Mouse (Mus musculus): ENCODE results near the gene Resf1.
A peak's percentile ranks its signal among the peaks of the same experiment; 100 is the strongest.

DNA sequence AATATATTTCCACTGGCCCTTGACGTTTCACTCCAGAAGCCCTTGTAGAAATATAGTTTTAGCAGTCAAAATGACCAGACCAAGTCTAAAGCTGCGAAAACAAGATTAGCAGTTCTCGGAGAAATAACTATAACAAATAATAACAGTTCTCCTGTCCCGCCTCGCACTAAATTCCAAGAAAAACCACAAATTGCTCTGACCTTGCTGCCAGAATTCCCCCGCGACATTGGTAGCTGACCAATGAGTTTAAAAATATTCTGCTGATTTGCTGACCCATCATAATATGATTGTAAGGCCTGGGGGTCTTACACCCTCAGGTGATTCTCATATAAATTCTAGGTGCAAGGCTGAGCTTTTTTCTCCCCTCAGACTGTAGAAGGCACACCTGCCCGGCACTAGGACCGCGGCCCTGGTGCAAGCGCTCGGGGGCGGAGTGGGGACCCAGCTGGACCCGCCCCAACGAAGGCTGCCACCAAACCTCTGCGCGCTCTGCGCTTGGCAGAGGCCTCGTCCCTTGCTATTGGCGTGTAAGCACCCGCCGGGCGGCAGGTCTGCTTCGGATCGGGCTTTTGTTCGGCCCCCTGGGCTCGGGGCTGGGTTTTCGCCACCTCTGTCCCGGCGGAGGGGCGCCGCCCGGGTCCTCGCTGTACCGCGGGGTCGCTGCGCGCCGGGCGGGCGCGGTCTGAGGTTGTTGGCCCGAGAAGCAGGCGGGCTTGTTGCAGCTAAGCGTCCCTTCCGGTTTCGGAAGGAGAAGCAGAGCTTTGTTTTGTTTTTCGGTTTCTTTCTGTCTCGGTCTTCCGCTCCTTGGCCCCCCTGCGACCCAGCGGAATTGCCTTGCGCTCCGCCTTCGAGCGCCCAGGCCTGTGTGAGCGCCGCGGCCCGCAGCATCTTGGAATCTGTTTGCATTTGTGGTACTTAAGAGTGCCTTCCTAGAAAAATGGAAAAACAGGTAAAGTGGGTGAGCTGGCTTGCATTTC lies at the start of gene Resf1:
- TF ChIP-seq REST (IDR thresholded peaks at IDR 0.05; ENCODE audit: insufficient read depth, insufficient read length), result no peak
- no peak for TF ChIP-seq USF1 (IDR thresholded peaks at IDR 0.05; ENCODE audit: low read depth)
- peak; percentile 87 for TF ChIP-seq POLR2A (IDR thresholded peaks at IDR 0.05; ENCODE audit: insufficient read length, low read depth)
- peak; percentile 96 for TF ChIP-seq POLR2AphosphoS2 (IDR thresholded peaks at IDR 0.05; ENCODE audit: insufficient read length, low read depth)
- TF ChIP-seq TCF12 (IDR thresholded peaks at IDR 0.05; ENCODE audit: insufficient read depth, poor library complexity, severe bottlenecking), result no peak
- no peak for TF ChIP-seq TCF3 (IDR thresholded peaks at IDR 0.05; ENCODE audit: insufficient read length, low read depth)
- peak in 1 of 3 experiments; percentile 67 for TF ChIP-seq MYOG (IDR thresholded peaks at IDR 0.05; ENCODE audit: control insufficient read depth in 1 of 3, insufficient read depth in 1 of 3, insufficient read length in 2 of 3, low read depth in 2 of 3)
- no peak for TF ChIP-seq E2F4 (IDR thresholded peaks at IDR 0.05; ENCODE audit: insufficient read depth)
- TF ChIP-seq SRF (IDR thresholded peaks at IDR 0.05; ENCODE audit: control insufficient read depth, insufficient read length, low read depth), result no peak
- TF ChIP-seq MAX (IDR thresholded peaks at IDR 0.05; ENCODE audit: low read depth), result no peak
- TF ChIP-seq CEBPB (IDR thresholded peaks at IDR 0.05; ENCODE audit: insufficient read depth, poor library complexity, severe bottlenecking), result no peak
- peak in 1 of 3 experiments; percentile 33 for TF ChIP-seq MYOD1 (IDR thresholded peaks at IDR 0.05; ENCODE audit: control insufficient read depth in 1 of 3, insufficient read length in 2 of 3, low read depth in 2 of 3)
